Mouse (Mus musculus) monocyte, adult 5-6 weeks (primary cell): Measurements from ENCODE around the gene Raph1. TPM values are rescaled to one million over a fixed set of nuclear protein-coding genes. Genes with fewer than 3 reads are reported as not detected.
A peak's percentile ranks its signal among the peaks of the same experiment; 100 is the strongest.

ENCODE experiments used
- ATAC-seq: fragments of 153-309, 156-312 bp; replicated peaks from 2 replicates; pipeline ENCODE4 v1.8.0; 2017; ENCODE audit warnings: mild to moderate bottlenecking; ENCODE audit not compliant: low TSS enrichment, insufficient number of reproducible peaks, severe bottlenecking, poor library complexity, low FRiP score
- total RNA-seq: library from RNA; stranded (forward); fragments of 200-1000, 200-491, 200-594 nt; gene quantifications from 3 replicates; pipeline ENCODE4 v1.2.3, GENCODE M21; 2017

Gene Raph1
- total RNA-seq, 1 experiment from 2014 or later: 7.5 TPM

- no peak for ATAC-seq
Observed at GRCm38 (mm10) chr1:60567321-60567720, 417 bp upstream of the Raph1 start.

GRCm38 (mm10) chr1:60565931-60566630 lies 823 bp downstream of the Raph1 start:
- no peak for ATAC-seq

DNA sequence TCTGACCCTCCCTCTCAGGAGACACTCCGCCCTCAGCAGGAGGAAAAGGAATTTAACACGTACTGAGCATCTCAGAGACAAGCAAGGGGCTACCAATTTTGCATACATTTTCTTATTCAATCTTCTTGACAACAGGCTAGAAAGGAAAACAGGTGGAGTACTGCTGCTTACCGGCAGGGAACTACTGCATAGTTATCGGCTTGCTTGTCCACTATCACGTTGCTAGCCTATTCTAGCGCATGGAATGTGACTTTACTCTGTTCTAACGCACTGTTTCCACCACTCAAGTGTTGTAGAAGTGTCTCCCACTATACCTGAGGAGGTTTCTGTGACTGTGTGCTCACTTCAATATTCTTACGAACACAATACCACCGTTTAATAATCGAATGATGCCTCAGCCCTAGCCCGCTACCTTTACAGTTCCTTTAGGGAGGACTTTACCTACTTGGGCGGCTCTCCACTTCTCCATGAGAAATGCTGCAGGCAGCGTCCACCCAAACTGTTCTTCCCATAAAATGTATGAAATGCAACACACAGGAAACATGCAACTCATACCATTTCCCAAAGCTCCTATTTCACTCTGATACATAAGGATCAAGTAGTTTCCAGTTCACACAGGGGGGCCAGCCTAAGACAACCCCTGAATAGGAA lies 1.5 kb downstream of the Raph1 start:
- peak; percentile 66; the same call in 1 of the 2 replicates for ATAC-seq

- no peak for ATAC-seq
Observed at GRCm38 (mm10) chr1:60564691-60565090, 2.2 kb downstream of the Raph1 start.

DNA sequence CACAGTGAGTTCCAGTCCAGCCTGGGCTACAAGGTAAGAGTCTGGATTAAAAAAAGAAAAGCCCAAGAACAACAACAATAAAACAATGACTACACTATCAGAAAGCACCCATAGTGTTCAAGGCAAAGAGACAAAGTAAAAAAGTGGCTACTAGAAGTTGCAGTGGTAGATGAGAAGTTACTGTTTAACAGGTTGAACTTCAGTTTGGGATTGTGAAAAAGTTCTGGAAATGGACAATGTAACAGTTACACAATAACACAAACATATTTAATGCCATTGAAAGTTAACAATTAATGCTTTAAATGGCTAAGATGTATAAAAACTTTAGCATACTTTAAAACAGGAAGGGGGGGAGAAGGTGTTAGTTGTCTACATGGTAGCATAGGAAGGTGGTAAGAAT lies 3.9 kb downstream of the Raph1 start:
- no peak for ATAC-seq

- no peak for ATAC-seq
Observed at GRCm38 (mm10) chr1:60543681-60544080, 23.2 kb downstream of the Raph1 start.

DNA sequence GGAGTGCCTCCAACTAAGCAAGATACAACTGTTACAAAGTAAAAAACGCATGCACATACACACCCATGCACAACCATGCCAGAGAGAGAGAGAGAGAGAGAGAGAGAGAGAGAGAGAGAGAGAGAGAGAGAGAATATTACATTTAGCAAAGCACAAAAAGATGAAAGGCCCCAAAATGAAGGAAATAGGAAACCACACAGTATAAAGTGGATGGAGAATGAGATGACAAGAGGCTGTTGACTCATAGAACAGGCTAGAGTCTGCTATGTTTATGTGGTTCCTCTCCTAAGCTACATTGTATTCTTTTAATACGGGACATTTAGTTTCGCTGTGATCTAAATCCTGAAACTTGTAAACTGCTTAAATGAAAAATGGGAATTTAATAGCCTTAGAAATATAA lies 27.6 kb downstream of the Raph1 start:
- ATAC-seq: no peak

DNA sequence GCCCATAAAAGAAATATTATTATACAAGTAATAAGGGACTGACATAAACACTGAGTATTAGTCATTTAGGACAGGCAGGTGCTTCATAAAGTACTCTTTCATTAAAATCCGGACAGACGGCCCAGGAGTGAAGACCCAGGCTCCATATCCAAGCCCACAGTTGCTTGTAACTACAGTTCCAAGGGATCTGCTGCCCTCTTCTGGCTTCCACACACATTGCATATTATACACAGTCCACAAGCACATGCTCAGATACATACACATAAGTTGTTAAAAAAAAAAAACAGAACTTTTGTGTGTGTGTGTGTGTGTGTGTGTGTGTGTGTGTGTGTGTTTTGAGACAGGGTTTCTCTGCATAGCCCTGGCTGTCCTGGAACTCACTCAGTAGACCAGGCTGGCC lies 32.0 kb downstream of the Raph1 start:
- ATAC-seq: no peak

- ATAC-seq: no peak
Observed at GRCm38 (mm10) chr1:60530636-60531035, 36.3 kb downstream of the Raph1 start.

DNA sequence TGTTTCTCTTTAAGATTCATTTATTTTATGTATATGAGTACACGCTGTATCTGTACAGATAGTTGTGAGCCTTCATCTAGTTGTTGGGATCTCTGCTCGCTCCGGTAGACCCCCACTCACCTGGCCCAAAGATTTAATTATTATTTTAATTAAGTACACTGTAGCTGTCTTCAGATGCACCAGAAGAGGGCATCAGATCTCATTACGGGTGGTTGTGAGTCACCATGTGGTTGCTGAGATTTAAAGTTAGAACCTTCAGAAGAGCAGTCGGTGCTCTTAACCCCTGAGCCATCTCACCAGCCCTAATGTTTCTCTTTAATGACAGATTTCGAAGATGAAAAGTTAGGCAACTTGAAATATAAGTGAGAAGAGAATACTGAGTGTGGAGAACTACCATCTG lies 36.8 kb downstream of the Raph1 start:
- ATAC-seq: no peak

DNA sequence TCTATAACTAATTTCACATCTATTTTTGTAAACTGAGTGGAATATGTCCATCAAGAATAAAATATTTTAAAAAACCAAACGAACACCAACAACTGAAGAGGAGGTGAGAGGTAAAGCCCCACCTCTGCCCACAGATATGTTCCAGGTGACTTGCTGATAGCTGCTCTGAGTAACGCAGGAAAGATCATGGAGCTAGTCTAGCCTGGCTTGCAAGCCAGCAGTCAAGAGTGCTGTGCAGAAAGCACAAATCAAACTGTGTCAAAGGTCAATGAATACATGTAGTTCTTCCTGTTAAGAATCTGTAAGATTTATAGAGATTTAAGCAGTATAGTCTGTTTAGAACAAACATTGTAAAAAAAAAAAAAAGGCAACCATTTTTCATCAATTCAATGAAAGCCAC lies 56.3 kb downstream of the Raph1 start:
- no peak for ATAC-seq

- ATAC-seq: no peak
Observed at GRCm38 (mm10) chr1:60503456-60503855, 63.4 kb downstream of the Raph1 start.

GRCm38 (mm10) chr1:60493421-60493820 lies 73.5 kb downstream of the Raph1 start:
- ATAC-seq: no peak

DNA sequence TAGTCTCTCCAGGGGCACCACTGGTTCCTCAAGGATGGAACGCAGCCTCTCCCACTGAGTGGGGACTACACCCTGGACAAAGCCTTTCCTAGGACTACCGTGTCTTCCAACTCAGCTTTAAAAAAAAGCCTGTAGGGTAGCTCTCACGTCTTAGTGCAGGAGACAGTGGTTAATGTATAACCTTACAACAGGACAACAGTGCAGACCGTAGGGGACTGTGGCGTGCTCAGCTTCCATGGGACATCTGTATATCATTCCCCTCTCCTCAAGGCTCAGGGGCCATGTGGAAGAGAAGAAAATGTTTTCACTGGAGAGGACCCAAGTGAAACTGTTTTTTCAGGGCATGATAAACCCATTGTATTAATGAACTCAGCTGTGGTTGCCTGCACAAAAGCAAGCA lies 74.5 kb downstream of the Raph1 start:
- no peak for ATAC-seq

DNA sequence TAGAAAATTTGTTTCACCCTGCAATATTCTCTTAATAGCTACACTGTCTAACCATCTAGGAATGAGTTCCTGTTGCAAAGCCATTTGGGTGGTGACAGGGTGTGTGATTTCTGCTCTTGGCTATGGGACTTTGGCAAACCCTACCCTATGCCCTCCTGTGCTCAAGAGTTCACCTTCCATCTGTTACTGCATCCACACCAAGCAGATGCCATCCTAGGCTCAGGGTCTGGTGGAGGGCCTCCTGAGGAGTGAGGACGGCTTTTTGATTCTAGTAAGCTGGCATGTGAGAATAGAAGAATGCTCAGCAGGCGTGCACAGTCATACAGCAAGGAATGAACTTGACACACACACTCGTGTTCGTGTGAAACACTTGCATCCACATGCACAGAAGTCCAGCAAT lies 76.4 kb downstream of the Raph1 start:
- ATAC-seq: no peak

- 0 out of 2 replicates have a peak, but pooled peaks have one; percentile 17 for ATAC-seq
Observed at GRCm38 (mm10) chr1:60489660-60490059, 77.2 kb downstream of the Raph1 start.

DNA sequence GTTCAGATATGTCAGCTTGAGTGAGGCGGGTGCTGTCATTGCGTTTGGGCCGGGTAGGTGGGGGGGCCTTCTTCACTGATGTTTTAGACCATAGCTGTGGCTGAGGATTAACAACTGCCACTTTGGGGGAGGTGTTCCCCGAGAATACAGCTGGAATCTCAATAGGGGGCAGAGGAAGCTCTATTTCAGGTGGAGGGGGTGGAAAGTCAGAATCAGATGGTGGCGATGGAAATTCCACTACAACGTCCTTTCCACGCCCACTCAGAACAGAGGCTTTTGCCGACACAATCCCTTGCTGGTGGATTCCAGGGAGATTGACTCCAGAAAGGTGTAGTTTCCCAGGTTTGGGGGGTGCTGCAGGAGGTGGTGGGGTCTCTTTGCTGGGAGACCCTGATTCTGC lies 78.3 kb downstream of the Raph1 start:
- no peak for ATAC-seq

DNA sequence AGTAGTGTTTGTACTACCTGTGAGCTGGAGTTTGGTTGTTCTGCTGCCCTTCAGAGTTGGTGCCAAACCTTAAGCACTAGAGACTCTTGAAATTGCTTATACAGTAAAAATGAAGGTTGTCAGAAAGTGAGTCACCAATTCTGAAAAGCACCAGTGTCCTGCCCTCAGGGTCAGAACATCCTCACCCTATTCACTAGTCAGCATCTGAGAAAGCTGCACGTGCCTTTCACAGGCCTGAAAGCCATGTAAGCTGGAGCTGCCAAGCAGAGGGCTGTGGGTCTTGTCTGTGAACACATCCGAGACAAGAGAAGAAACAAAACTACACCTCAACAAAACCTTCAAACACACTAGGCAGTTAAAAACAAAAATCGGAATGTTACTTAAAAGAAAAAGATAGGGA lies 81.3 kb downstream of the Raph1 start:
- no peak for ATAC-seq

DNA sequence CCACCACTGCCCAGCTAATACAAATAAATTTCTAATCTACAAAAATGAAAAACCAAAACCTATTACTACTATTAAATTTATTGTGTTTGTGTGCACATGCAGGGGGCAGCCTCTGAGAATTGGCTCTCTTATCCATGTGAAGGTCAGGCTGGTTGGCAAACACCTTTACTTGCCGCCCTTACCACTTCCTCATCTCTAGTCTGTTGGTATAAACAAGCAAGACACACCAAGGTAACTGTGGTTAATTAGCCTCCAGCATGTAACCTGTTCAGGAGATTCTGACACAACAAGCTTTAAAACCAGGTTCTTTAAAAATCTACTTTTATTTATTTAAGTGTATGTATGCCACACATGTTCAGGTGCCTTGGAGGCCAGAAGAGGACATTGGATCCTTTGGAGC lies 84.0 kb downstream of the Raph1 start:
- ATAC-seq: no peak

DNA sequence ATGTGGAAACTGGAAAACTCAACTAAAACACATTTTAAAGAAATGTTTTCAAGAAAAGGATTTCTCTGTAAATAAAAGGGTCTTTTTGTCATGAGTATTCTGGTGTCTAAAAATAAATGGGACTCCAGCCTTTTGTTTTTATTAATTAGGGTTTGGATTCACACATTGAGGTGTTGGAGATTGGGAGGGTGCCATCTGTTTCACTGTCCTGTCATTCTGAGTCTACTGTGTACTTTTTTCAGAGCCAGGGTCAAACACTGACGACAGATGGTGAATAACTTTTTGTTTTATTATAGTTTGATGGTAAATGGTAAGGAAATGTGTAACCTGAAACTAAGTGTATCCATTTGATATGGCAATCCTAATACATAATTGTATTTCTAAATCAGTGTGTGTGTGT lies 85.3 kb downstream of the Raph1 start:
- ATAC-seq: no peak
